Mouse (Mus musculus) CH12.LX (cell line): Measurements from ENCODE around the gene Cox6a1.

Experiments used
- CTCF ChIP-seq, 2 experiments: IDR thresholded peaks in 1 of 2; conservative IDR thresholded peaks in 1 of 2; 2 replicates each; pipeline ENCODE4 v1.5.1; 2011 to 2012; ENCODE audit warnings: low read depth in 2 of 2, low read length in 2 of 2, improper control_type of control experiment in 1 of 2, inconsistent platforms in 1 of 2, mild to moderate bottlenecking in 1 of 2, moderate library complexity in 1 of 2
- GABPA ChIP-seq: IDR thresholded peaks from 2 replicates; pipeline ENCODE4 v1.6.1; 2012; ENCODE audit warnings: low read depth, low read length, improper control_type of control experiment, inconsistent platforms; ENCODE audit not compliant: insufficient replicate concordance
- POLR2A ChIP-seq: IDR thresholded peaks from 2 replicates; pipeline ENCODE4 v1.6.1; 2011; ENCODE audit warnings: low read depth, mild to moderate bottlenecking, improper control_type of control experiment, low read length
- USF1 ChIP-seq: IDR thresholded peaks from 2 replicates; pipeline ENCODE4 v1.6.1; 2014; ENCODE audit warnings: low read depth, mild to moderate bottlenecking, inconsistent platforms, low read length, improper control_type of control experiment

DNA sequence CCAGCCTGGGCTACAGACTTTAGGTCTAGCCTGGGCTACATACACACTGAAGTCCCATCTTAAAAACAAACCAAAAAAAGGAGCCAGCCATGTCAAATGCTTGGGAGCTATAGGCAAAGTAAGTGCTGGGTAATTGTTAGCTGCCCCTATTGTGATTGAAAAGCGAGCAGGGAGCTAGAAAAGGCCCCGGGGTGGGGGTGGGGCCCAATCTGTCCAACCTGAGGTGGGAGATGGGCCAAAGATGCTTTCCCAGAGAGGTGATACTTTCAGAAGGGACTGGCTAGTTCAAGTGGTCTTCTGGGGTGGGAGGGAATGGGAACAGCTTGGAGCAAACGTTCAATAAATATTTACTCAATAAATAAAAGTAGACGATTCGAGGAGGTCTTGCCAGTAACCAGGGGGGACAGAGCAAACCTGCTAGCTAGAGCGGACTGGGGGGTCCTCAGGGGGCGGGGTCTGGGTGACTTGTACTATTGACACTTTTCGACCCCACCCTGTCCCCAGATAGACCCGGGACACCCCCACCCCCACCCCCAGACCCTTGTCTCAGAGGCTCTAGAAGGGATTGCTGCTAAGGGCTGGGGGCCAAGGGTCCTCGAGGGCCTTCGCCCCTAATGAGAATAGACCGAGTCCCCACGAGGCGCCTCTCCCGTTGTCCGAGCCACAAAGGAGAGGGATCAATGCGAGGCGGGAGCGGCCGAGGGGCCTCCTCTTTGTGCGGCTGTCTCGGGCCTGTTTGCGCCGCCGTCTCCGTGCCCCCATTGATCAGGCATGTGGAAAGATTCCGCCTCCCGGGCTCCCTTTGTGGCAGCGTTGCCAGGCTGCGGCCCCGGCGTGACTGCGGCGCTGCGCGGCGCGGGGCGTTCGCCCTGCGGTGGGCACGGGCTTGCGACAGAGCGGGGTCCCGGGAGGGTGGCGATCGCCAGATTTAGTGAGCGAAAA is 49.3 kb upstream of the Cox6a1 start:
- TF ChIP-seq POLR2A (no peak), CTCF (conservative IDR thresholded peaks at IDR 0.05 in 1 of 2, IDR thresholded peaks at IDR 0.05 in 1 of 2; ENCODE audit: low read depth in 2 of 2, low read length in 2 of 2) (no peak), USF1 (no peak), GABPA (no peak)
